Mouse (Mus musculus) limb, embryonic 15.5 days (tissue): ENCODE measurements around the gene Arhgdia. TPM values are rescaled to one million over a fixed set of nuclear protein-coding genes. Genes with fewer than 3 reads are reported as not detected.

ENCODE experiments used
- ATAC-seq: fragments of 200-750 bp; cut with Nextera tagmentation; 2 replicates; pipeline ENCODE4 v1.8.0; 2017; ENCODE audit warnings: low read depth, moderate TSS enrichment; ENCODE audit not compliant: insufficient number of reproducible peaks, low FRiP score, low TSS enrichment
- H3K27ac ChIP-seq: fragments of 300-500 bp; sonication (generic); 2 replicates; pipeline ENCODE4 v1.5.1; 2015; ENCODE audit warnings: moderate library complexity, mild to moderate bottlenecking, inconsistent platforms
- H3K27me3 ChIP-seq: fragments of 300-500 bp; sonication (generic); 2 replicates; pipeline ENCODE4 v1.6.1; 2015; ENCODE audit warnings: inconsistent platforms
- H3K36me3 ChIP-seq: fragments of 300-500 bp; sonication (generic); 2 replicates; pipeline ENCODE4 v1.6.1; 2015; ENCODE audit warnings: inconsistent platforms
- H3K4me1 ChIP-seq: fragments of 300-500 bp; sonication (generic); 2 replicates; pipeline ENCODE4 v1.6.1; 2015; ENCODE audit warnings: inconsistent platforms
- H3K4me2 ChIP-seq: fragments of 300-500 bp; sonication (generic); 2 replicates; pipeline ENCODE4 v1.6.1; 2015; ENCODE audit warnings: mild to moderate bottlenecking, inconsistent platforms
- H3K4me3 ChIP-seq: fragments of 300-500 bp; sonication (generic); 2 replicates; pipeline ENCODE4 v1.5.1; 2015; ENCODE audit warnings: mild to moderate bottlenecking, inconsistent platforms
- H3K9ac ChIP-seq: fragments of 300-500 bp; sonication (generic); 2 replicates; pipeline ENCODE4 v1.6.1; 2015; ENCODE audit warnings: inconsistent platforms
- H3K9me3 ChIP-seq: fragments of 300-500 bp; sonication (generic); 2 replicates; pipeline ENCODE4 v1.6.1; 2016; ENCODE audit warnings: inconsistent platforms
- WGBS: fragments of 180-500 bp; shearing (Covaris S2); methylation state at CpG from one replicate; pipeline ENCODE4 v1.1.7; 2015; 5-methylcytosine and 5-hydroxymethylcytosine counted together
- polyA plus RNA-seq: library from polyadenylated mRNA; unstranded; fragments of >200 nt; fragmentation: Nextera tagmentation; extraction: Ambion mirVana; gene quantifications from 2 replicates; pipeline ENCODE4 v1.2.1, GENCODE M21; 2015

Gene Arhgdia
- polyA plus RNA-seq, result 581 and 641 TPM in 2 replicates

- Histone ChIP-seq H3K27me3 (no peaks in the 10 kb centered on the region), H3K9ac (peak within 1 kb of the TSS; percentile 90), H3K4me2 (peak within 1 kb of the TSS; percentile 70), H3K9me3 (no peaks in the 10 kb centered on the region), H3K27ac (peak within 1 kb of the TSS; percentile 95), H3K4me3 (peak within 1 kb of the TSS; percentile 83), H3K4me1 (peaks cover 33% of the 10 kb centered on the region), H3K36me3 (peaks cover 49% of the 10 kb centered on the region)
- WGBS, result 5% methylated on average over 73 of the region's 75 CpGs
- peak; percentile 45 for ATAC-seq
These were observed at the start of gene Arhgdia for GRCm38 (mm10) chr11:120581490-120582267. TSS of gene Arhgdia (minus strand) at chr11:120581624.

DNA sequence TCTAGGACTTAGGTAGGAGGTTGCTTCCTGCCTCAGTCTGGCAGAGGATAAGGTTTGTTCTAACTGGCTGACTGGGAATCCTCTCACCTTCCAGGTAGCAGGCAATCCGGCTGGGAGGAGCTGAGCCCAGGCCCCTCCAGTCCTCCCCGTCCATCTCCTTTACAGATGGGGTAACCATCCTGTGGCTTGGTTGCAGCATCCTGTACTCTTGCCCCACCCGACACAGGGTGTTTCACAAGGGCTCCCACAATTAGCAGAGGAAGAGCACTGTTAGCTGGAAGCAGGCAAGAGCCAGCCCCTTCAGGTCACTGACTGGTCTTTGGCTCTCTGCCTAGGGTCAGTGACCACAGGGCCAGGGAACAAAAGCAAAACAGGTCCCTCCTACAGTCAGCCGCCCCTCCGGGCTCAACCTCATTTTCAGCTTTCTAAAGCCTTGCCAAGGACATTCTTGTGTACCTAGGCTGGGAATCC, 49.0 kb upstream of the Arhgdia start:
- Histone ChIP-seq H3K27ac (peak overlapping the region; percentile 64), H3K9me3 (no peaks in the 10 kb centered on the region), H3K4me3 (peak overlapping the region; percentile 8; the same call in 1 of the 2 replicates), H3K27me3 (no peaks in the 10 kb centered on the region), H3K4me1 (peaks cover 40% of the 10 kb centered on the region), H3K36me3 (peaks cover 27% of the 10 kb centered on the region), H3K9ac (no peak overlapping the region), H3K4me2 (no peak overlapping the region)
- ATAC-seq, result no peak
- 63% methylated on average over 5 of the region's 5 CpGs for WGBS

GRCm38 (mm10) chr11:120629911-120630310, 48.5 kb upstream of the Arhgdia start:
- Histone ChIP-seq H3K27ac (peak overlapping the region; percentile 64), H3K9ac (0 out of 2 replicates have a peak overlapping the region, but pooled peaks have one; percentile 14), H3K4me1 (peaks cover 44% of the 10 kb centered on the region), H3K4me2 (0 out of 2 replicates have a peak overlapping the region, but pooled peaks have one; percentile 7), H3K36me3 (peaks cover 27% of the 10 kb centered on the region), H3K4me3 (peak overlapping the region; percentile 8; the same call in 1 of the 2 replicates), H3K9me3 (no peaks in the 10 kb centered on the region), H3K27me3 (no peaks in the 10 kb centered on the region)
- WGBS, result 43% methylated on average over 7 of the region's 7 CpGs
- no peak for ATAC-seq

GRCm38 (mm10) chr11:120629341-120629730, 47.9 kb upstream of the Arhgdia start:
- H3K9me3 ChIP-seq, result no peaks in the 10 kb centered on the region
- peak overlapping the region; percentile 64 for H3K27ac ChIP-seq
- H3K36me3 ChIP-seq, result peaks cover 27% of the 10 kb centered on the region
- no peak overlapping the region for H3K9ac ChIP-seq
- no peak overlapping the region for H3K4me3 ChIP-seq
- WGBS, result 84% methylated on average over 23 of the region's 23 CpGs
- ATAC-seq, result no peak
- H3K4me2 ChIP-seq, result no peak overlapping the region
- no peaks in the 10 kb centered on the region for H3K27me3 ChIP-seq
- peaks cover 44% of the 10 kb centered on the region for H3K4me1 ChIP-seq

- Histone ChIP-seq H3K9me3 (no peaks in the 10 kb centered on the region), H3K9ac (no peak overlapping the region), H3K4me1 (peaks cover 45% of the 10 kb centered on the region), H3K36me3 (peaks cover 27% of the 10 kb centered on the region), H3K27me3 (no peaks in the 10 kb centered on the region), H3K4me3 (no peak overlapping the region), H3K4me2 (no peak overlapping the region), H3K27ac (no peak overlapping the region)
- no peak for ATAC-seq
- WGBS, result 92% methylated on average over 23 of the region's 23 CpGs
These were observed 47.3 kb upstream of the Arhgdia start for GRCm38 (mm10) chr11:120628601-120629340.

GRCm38 (mm10) chr11:120627468-120628300, 46.3 kb upstream of the Arhgdia start:
- no peak overlapping the region for H3K4me2 ChIP-seq
- H3K36me3 ChIP-seq, result peaks cover 33% of the 10 kb centered on the region
- H3K9me3 ChIP-seq, result no peaks in the 10 kb centered on the region
- ATAC-seq, result no peak
- no peak overlapping the region for H3K4me3 ChIP-seq
- WGBS, result 83% methylated on average over 22 of the region's 22 CpGs
- H3K27me3 ChIP-seq, result no peaks in the 10 kb centered on the region
- no peak overlapping the region for H3K9ac ChIP-seq
- no peak overlapping the region for H3K27ac ChIP-seq
- peaks cover 45% of the 10 kb centered on the region for H3K4me1 ChIP-seq

GRCm38 (mm10) chr11:120626785-120627467, 45.5 kb upstream of the Arhgdia start:
- no peak overlapping the region for H3K4me3 ChIP-seq
- ATAC-seq, result no peak
- H3K27me3 ChIP-seq, result no peaks in the 10 kb centered on the region
- no peak overlapping the region for H3K9ac ChIP-seq
- no peak overlapping the region for H3K4me2 ChIP-seq
- H3K9me3 ChIP-seq, result no peaks in the 10 kb centered on the region
- 87% methylated on average over 11 of the region's 11 CpGs for WGBS
- no peak overlapping the region for H3K27ac ChIP-seq
- H3K36me3 ChIP-seq, result peaks cover 40% of the 10 kb centered on the region
- peaks cover 38% of the 10 kb centered on the region for H3K4me1 ChIP-seq

DNA sequence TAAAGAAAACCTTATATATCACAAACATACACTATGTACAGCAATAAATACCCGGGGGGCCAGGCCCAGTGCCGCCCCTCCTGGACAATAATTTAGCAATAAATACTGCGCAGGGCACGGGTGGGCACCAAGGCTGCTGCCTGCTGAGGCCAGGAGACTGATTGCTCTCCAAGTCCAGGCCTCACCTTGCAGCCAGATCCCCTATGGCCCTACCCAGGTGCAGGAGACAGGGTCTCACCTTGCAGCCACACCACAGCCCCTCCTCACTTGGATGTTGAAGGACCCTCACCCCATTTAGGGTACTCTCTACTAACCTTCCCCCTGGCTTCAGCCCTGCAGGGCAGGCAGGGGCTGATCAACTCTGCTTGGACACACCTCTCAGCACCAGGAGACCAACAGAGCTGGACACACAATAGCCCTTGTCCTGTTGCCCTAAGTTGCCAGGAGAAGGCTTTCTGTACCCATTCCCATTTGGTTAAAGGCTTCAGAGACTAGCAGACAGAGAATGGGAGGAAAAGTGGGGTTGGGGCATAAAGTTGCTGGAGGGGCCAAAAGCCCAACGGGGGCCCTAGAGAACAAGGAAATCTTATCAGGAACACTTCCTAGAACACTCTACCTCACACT, 43.8 kb upstream of the Arhgdia start, which contains the start of gene Sirt7:
Gene Sirt7 (minus strand): TSS at position 89 of the 624 bp plus-strand sequence.
- 13% methylated on average over 5 of the region's 5 CpGs for WGBS
- Histone ChIP-seq H3K9me3 (no peaks in the 10 kb centered on the region), H3K4me1 (peaks cover 23% of the 10 kb centered on the region), H3K36me3 (peaks cover 55% of the 10 kb centered on the region), H3K27ac (peak within 1 kb of the TSS; percentile 78), H3K27me3 (no peaks in the 10 kb centered on the region), H3K4me3 (peak within 1 kb of the TSS; percentile 92), H3K4me2 (peak within 1 kb of the TSS; percentile 98), H3K9ac (peak within 1 kb of the TSS; percentile 65)
- ATAC-seq, result peak; percentile 35; the same call in 1 of the 2 replicates

DNA sequence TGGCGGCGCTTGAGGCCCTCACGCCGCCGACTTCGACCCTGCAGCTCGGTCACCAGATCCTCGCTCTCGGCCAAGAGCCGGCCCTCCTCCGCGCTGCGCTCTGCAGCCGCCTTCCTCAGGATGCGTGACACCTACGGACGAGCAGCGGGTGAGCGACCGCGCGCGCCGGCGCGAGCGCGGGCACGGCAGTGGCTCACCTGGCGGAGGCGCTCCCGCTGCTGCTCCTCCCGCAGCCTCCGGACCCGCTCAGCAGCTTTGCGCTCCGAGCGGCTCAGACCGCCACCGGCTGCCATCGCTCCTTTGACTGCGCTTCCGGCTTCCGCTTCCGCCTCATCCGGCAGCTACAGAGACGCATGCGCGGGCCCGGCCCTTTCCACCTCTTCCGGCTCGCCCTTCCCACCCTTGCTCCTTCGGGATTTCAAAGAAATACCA, 43.3 kb upstream of the Arhgdia start:
- peaks cover 61% of the 10 kb centered on the region for H3K36me3 ChIP-seq
- peak; percentile 23; the same call in 1 of the 2 replicates for ATAC-seq
- H3K9ac ChIP-seq, result peak overlapping the region; percentile 65
- no peaks in the 10 kb centered on the region for H3K27me3 ChIP-seq
- H3K4me1 ChIP-seq, result peaks cover 17% of the 10 kb centered on the region
- H3K9me3 ChIP-seq, result no peaks in the 10 kb centered on the region
- peak overlapping the region; percentile 92 for H3K4me3 ChIP-seq
- peak overlapping the region; percentile 98 for H3K4me2 ChIP-seq
- H3K27ac ChIP-seq, result peak overlapping the region; percentile 78
- WGBS, result 0% methylated on average over 52 of the region's 53 CpGs

DNA sequence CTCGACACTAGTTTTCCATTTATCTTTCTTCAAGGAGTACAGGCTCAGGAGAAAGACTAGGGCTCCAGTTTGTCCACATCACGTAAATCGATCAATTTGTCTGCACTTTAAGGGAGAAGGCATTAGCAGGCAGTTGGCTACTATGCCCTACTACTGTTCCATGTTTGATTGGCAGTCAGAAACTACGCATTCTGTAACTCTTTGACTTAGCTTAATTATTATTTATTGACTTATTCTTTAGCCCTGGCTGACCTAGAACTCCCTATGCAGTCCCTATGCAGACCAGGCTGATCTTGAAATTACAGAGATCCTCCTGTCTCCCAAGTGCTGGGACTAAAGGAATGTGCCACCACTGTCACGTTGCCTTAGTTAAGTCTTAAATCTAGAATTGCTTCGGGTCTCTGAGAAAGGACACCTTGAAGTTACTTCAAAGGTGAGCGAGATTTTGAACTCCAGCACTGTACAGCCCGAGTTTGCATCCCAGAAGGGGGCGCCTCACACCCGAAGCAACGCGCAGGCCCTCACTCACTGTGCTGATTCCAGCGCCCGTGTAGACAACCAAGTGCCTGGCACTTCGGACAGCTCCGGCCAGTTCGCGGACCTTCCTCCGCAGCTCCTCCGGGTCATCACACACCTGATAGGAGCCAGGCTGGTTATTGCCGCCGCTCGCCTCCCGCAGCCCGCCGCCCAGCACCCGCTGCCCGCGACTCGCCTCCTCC, 42.7 kb upstream of the Arhgdia start:
- 12% methylated on average over 30 of the region's 30 CpGs for WGBS
- ATAC-seq, result no peak

More for the DNA sequence above, 42.7 kb upstream of the Arhgdia start:
- Histone ChIP-seq H3K27ac (peak overlapping the region; percentile 78), H3K9ac (peak overlapping the region; percentile 65), H3K36me3 (peaks cover 58% of the 10 kb centered on the region), H3K27me3 (no peaks in the 10 kb centered on the region), H3K4me1 (peaks cover 13% of the 10 kb centered on the region), H3K4me2 (peak overlapping the region; percentile 98), H3K4me3 (peak overlapping the region; percentile 92), H3K9me3 (no peaks in the 10 kb centered on the region)
